Mouse (Mus musculus) lung, postnatal 10 days (tissue): ENCODE data around the gene Cfap45.
A peak's percentile ranks its signal among the peaks of the same experiment; 100 is the strongest.

ENCODE experiments used
- DNase-seq: peaks from one replicate; pipeline ENCODE4 v3.0.0; 2021

Gene Cfap45

GRCm38 (mm10) chr1:172497428-172497827 is 23.2 kb upstream of the Cfap45 start:
- no peak for DNase-seq

- peak; percentile 95 for DNase-seq
Measured at GRCm38 (mm10) chr1:172499765-172500441, 20.7 kb upstream of the Cfap45 start, which contains the start of gene Tagln2. Gene Tagln2, plus strand, starts transcription at chr1:172500047.

GRCm38 (mm10) chr1:172500451-172501370 is 19.9 kb upstream of the Cfap45 start:
- peak; percentile 84 for DNase-seq

- peak; percentile 94 for DNase-seq
Measured at GRCm38 (mm10) chr1:172501371-172502144, 19.0 kb upstream of the Cfap45 start.

- DNase-seq: peak; percentile 88
Measured at GRCm38 (mm10) chr1:172502145-172503110, 18.2 kb upstream of the Cfap45 start.

GRCm38 (mm10) chr1:172503111-172503997 is 17.2 kb upstream of the Cfap45 start:
- peak; percentile 85 for DNase-seq

GRCm38 (mm10) chr1:172504756-172505155 is 15.8 kb upstream of the Cfap45 start:
- no peak for DNase-seq

- peak; percentile 76 for DNase-seq
Measured at GRCm38 (mm10) chr1:172507001-172507400, 13.6 kb upstream of the Cfap45 start.

- no peak for DNase-seq
Measured at GRCm38 (mm10) chr1:172507701-172508100, 12.9 kb upstream of the Cfap45 start.

GRCm38 (mm10) chr1:172508172-172508571 is 12.4 kb upstream of the Cfap45 start:
- no peak for DNase-seq

GRCm38 (mm10) chr1:172509235-172509634 is 11.4 kb upstream of the Cfap45 start:
- no peak for DNase-seq

- no peak for DNase-seq
Measured at GRCm38 (mm10) chr1:172509983-172510382, 10.6 kb upstream of the Cfap45 start.

- DNase-seq: peak; percentile 60
Measured at GRCm38 (mm10) chr1:172510421-172510972, 10.1 kb upstream of the Cfap45 start.

- peak; percentile 86 for DNase-seq
Measured at GRCm38 (mm10) chr1:172512962-172513361, 7.6 kb upstream of the Cfap45 start.

GRCm38 (mm10) chr1:172513525-172514212 is 6.9 kb upstream of the Cfap45 start:
- DNase-seq: peak; percentile 91

- no peak for DNase-seq
Measured at GRCm38 (mm10) chr1:172514213-172514529, 6.4 kb upstream of the Cfap45 start.

- DNase-seq: no peak
Measured at GRCm38 (mm10) chr1:172514551-172515268, 5.9 kb upstream of the Cfap45 start.

GRCm38 (mm10) chr1:172515396-172515795 is 5.2 kb upstream of the Cfap45 start:
- DNase-seq: no peak

- peak; percentile 25 for DNase-seq
Measured at GRCm38 (mm10) chr1:172518013-172518412, 2.6 kb upstream of the Cfap45 start.
